Mouse (Mus musculus): ENCODE data around the gene Pfkm. TPM values are rescaled to one million over a fixed set of nuclear protein-coding genes. Genes with fewer than 3 reads are reported as not detected.

The Pfkm gene
- polyA plus RNA-seq (2012; rRNA removed; ENCODE audit: low replicate concordance): 5.7 and 7.5 TPM in 2 replicates

DNA sequence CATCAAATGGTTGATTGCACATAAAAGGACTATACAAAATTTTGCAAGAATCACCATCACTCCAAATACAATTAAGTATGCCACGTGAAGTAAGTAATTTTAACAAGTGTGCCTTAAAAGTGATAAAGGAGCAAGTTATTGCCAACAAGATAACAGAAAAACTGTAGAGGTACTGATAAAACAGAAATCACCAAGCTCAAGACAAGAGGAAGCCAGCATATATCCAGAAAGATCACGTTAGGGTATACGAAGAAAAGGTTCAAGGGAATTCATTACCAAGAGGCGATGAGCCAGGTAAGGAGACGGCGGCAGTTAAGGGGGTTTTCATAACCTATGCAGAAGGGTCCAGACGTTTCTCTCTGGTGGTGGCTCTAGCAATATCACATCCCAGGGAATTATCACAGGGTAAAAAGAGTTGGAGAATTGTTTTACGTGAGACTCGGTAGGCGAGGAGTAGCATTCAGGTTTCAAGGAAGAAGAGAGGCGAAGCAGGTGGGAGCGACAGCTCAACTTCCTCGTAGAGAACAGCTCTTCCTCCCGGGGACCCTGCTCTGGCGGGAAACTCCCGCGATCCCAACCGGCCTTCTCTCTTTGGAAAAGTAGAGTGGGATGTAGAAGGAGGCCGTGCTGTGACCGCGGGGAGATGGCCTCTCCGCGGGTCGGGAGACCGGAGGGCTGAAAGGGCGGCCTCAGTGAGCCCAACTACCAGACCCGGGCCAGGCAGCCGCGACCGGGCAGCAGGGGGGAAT, at the start of gene Pfkm:
Gene Pfkm (plus strand): TSS at position 218 of the 749 bp plus-strand sequence.

DNA sequence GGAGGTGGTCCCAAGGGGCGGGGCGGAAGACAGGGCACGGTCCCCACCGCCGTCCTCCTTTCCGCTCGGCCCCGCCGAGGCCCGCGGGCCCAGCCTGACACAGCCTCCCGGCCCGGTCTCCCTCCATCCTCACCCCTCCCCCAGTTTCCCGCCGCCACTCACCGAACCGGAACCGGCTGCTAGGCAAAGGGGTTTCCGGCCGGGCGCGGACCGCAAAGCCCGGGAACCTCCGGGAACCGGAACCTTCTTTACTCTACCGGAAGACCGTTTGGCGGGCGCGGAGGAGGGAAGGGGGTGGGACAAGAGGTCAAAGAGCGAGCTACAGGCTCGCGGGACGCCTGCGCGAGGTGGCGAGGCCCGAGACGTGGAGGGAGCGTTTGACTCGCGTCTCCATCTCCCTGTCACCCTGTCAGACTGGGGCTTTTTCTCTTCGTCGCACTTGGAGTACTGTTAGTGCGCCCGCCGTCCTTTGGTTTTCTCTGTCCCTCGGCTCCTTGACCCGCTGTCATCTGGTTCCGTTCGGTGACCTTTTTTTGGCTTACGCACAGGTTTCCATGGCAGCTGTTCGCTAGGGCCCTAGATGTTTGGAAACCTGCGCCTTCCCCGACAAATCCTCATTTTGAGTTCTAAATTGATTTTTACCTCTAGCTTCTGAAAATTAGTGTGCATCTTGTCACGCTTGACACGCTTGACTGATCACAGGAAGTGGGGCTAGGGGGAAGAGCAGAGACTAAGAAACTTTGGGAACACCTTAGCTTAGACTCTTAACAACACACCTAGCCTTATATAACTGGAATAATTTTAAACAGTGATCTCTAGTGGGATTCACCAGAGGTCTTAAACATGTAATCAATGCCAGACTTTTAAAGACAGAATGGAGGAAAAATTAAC, 977 bp downstream of the Pfkm start, which contains the start of gene Senp1:
Gene Senp1 (minus strand): TSS at position 624 of the 891 bp plus-strand sequence.

DNA sequence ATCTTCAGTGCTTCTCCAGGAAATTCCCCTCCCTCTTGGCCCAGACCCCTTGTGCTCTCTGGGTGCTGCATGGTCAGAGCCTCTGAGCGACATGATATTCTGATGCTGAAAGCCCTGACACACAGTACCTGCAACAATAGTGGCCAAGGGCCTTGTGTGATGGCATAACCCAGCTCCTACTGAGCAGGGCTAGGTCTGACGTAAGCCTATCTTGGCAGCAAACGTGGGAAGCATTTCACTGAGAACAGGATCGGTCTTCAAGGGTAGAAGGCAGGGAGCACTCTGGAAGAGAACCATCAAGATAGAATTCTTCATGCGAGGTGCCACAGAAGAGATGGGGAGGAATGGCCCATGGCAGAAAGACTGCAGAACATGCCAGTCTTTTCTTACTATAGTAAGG, 73.1 kb downstream of the Pfkm start, which contains the start of gene Asb8:
Gene Asb8 (minus strand): TSS at position 101 of the 400 bp plus-strand sequence.

GRCm38 (mm10) chr15:98166963-98167644, 74.7 kb downstream of the Pfkm start, which contains the start of gene Ccdc184:
Ccdc184 (plus strand) TSS chr15:98167158.

Other genes with a start within 250 kb of the Pfkm start
- 22.8 and 27.4 TPM in 2 replicates for gene Hdac7, start 248.1 kb upstream of the Pfkm start, polyA plus RNA-seq (2012; rRNA removed; ENCODE audit: low replicate concordance)
- 128 and 210 TPM in 2 replicates for gene Vdr, start 182.0 kb upstream of the Pfkm start, polyA plus RNA-seq (2012; rRNA removed; ENCODE audit: low replicate concordance)
- gene Tmem106c, start 128.4 kb upstream of the Pfkm start, polyA plus RNA-seq (2012; rRNA removed; ENCODE audit: low replicate concordance): 8.1 and 10.1 TPM in 2 replicates
- gene Col2a1, start 87.9 kb upstream of the Pfkm start, polyA plus RNA-seq (2012; rRNA removed; ENCODE audit: low replicate concordance): not detected in 2 replicates
- 3.9 and 5.1 TPM in 2 replicates for gene Senp1, start 1.2 kb downstream of the Pfkm start, polyA plus RNA-seq (2012; rRNA removed; ENCODE audit: low replicate concordance)
- 18.3 and 19.1 TPM in 2 replicates for gene Asb8, start 73.0 kb downstream of the Pfkm start, polyA plus RNA-seq (2012; rRNA removed; ENCODE audit: low replicate concordance)
- 0.24 and 0.30 TPM in 2 replicates for gene Ccdc184, start 74.6 kb downstream of the Pfkm start, polyA plus RNA-seq (2012; rRNA removed; ENCODE audit: low replicate concordance)
- gene Olfr288, start 103.0 kb downstream of the Pfkm start, polyA plus RNA-seq (2012; rRNA removed; ENCODE audit: low replicate concordance): not detected in 2 replicates
- not detected in 2 replicates for gene Gm44579, start 128.4 kb downstream of the Pfkm start, polyA plus RNA-seq (2012; rRNA removed; ENCODE audit: low replicate concordance)
- 0.63 and 1.1 TPM in 2 replicates for gene Olfr287, start 128.5 kb downstream of the Pfkm start, polyA plus RNA-seq (2012; rRNA removed; ENCODE audit: low replicate concordance)
- gene Olfr286, start 141.9 kb downstream of the Pfkm start, polyA plus RNA-seq (2012; rRNA removed; ENCODE audit: low replicate concordance): 0.02 TPM in 2 replicates
- not detected in 2 replicates for gene H1fnt, start 164.7 kb downstream of the Pfkm start, polyA plus RNA-seq (2012; rRNA removed; ENCODE audit: low replicate concordance)
- gene Zfp641, start 203.6 kb downstream of the Pfkm start, polyA plus RNA-seq (2012; rRNA removed; ENCODE audit: low replicate concordance): 0.13 and 0.36 TPM in 2 replicates
- gene Olfr285, start 224.8 kb downstream of the Pfkm start, polyA plus RNA-seq (2012; rRNA removed; ENCODE audit: low replicate concordance): not detected in 2 replicates
- gene Olfr284, start 248.4 kb downstream of the Pfkm start, polyA plus RNA-seq (2012; rRNA removed; ENCODE audit: low replicate concordance): not detected in 2 replicates